Mouse (Mus musculus): ENCODE measurements around the gene Otop3.
A peak's percentile ranks its signal among the peaks of the same experiment; 100 is the strongest.

Gene Otop3

DNA sequence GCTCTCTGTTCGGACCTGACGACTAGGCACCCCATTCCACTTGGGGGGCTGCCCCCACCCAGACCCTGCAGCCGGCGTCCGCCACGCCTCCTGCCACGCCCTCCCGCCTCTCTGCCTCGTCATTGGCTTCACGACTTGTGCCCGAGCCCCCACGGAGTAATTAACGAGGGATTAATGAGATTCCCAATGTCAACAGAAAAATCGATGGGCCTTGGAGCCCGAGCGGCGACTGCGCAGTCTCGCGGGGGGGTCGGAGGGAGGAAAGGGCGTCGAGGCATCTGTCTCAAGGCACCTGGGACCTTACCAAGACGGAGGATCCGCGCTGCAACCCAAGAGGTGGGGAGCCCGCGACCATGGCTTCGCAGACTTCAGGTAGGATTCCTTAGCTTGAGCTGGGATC lies at the start of gene Otop3:
TSS of gene Otop3 (plus strand) at position 201 of the 400 bp plus-strand sequence.
- no peak for DNase-seq

DNA sequence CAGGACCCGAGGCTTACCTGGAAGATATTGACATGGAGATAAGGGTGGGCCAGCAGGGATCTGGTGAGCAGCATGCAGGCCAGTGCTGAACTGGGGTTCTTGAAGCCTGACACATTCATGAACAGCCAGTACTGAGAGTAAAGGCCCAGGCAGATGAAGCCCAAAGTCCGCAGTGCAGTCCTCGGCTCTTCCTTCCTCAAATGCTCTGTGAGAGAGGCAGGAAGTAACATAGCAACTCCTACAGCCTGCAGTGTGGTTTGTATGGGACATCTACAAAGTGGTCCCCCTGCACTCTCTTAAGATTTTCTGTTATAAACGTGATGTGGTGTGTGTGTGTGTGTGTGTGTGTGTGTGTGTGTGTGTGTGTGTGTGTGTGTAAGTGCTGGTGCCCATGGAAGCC lies 49.2 kb upstream of the Otop3 start:
- no peak for DNase-seq

DNA sequence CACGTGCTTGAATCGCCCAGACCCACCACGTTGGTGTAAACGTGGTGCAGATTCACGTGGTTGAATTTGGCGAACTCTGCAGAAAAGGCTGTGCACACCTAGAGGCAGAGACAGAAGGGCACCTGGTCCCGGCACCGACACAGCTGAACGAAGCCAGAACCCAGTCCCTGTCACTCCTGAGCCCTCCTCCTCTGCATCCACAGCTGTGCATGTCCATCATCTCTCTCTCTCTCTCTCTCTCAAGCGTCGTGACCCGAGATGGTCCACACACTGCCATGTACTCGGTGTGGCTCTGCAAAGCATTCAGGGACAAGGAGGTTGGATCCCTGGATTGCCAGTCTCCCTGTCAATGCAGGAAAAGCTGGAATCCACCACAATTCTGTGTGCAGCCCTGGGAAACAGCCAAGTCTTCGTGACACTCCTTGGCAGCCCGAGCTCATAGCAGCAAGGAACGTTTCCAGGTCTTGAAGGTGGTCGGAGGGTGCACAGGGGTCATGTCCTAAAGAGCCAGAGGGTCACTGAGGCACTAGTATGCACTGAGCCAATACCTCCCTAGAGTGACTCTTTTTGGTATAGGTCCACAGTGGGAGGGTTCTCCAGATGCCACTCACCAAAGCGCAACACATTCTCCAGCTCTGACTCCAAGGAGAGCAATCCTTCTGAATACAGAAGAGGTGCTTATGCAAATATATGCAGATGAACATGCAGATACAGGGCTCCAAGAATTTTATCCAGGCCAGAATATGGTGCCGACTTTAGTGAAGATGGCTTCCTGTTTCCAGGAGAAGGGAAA lies 48.1 kb upstream of the Otop3 start:
- no peak for DNase-seq

DNA sequence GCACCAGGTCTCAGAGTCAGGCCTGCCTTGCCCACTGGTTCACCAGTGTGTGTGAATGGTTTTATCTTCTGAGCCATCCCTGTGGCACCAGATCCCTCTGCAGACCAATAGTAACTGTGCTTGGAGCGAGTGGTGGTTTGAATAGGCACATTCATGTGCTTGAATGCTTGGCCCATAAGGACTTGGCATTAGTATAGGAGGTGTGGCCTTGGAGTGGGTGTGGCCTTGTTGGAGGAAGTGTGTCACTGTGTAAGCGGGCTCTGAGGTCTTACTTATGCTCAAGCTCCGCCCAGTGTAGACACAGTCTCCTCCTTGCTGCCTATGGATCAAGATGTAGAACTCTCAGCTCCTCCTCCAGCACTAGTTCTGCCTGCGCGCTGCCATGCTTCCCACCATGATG lies 47.1 kb upstream of the Otop3 start:
- DNase-seq: no peak

DNA sequence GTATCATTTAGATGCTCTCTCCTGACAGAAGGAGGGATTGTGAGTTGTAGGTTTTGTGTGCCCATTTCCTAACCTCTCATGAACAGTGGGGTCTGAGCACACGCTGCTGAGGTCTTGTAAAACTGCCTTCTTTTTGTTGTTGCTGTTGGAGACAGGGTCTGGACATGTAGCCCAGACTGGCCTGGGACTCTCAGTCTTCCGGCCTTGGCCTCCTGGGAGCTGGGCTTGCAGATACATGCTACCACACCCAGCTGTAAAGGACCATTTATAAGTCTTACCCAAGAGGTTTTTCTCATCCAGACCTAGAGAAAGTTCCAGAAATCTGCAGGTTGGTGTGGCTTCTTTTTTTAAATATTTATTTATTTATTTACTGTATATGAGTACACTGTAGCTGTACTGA lies 46.2 kb upstream of the Otop3 start:
- no peak for DNase-seq

DNA sequence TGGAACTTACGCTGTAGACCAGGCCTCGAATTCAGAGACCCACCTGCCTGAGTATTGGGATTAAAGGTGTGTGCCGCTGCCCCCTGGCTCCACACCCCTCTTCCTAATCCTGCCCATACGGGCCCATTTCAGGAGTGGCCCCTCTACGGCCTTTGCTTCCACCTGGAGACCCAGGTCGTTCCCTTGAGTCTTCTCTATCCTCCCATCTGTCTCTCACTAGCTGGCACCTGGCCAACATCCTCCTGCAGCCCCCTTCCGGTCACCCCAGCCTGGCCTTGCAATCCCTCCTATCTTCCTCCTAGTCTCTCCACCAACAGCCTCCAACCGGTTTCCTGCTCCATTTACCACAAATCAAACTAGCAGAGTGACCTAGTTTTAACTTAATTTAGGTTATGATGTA lies 44.6 kb upstream of the Otop3 start:
- no peak for DNase-seq

DNA sequence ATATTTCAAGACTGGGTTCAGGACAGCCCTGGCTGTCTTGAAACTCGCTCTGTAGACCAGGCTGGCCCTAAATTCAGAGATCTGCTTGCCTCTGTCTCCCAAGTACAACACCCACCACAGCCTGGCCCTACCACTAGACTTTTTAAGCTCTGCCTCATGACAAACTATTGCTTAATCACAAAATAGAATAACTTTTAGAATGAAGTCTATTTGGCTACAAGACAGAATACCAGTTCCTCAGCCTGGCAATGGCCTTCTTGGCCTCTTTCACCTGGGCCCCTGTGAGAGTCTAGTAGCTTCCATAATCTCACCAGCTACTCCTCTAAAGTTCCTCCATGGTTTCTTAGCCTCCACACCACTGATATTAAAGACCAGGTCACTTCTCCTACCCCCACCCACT lies 44.2 kb upstream of the Otop3 start:
- no peak for DNase-seq

DNA sequence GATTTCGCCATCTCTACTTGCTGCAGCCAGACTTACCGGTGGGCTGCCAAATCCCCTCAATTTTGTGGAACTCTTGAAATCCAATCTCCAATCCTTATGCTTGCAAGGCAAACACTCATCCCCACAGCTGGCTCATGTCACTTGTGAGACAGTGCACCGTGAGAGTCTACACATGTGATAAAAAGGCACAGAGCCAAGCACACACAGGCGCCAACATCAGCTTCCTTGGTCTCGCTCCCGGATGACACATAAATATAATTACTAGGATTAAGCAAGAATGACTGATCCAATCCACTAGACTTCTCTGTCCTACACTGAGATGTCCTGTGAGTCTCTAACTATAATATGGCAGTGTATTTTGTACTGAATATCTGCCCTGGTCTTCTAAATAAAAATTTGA lies 43.6 kb upstream of the Otop3 start:
- peak; percentile 51 to 63 for DNase-seq

DNA sequence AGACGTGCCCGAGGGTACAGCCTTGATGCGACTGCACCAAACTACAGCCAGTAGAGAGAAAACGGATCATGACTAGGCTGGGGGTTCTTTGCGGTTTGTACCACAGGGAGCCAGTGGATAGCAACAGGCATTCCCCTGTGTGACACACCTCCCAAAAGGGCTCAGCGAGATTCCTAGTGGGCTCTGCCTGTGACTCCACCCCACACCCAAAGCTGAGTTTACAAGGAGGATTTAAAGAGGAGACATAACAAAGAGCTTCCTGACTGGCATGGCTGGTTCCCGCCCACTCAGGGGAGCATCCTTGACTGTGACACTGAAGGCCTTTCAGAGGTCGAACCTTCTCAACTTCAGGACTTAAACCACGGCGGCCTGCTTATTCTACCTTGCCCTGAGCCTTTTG lies 43.0 kb upstream of the Otop3 start:
- DNase-seq: no peak

DNA sequence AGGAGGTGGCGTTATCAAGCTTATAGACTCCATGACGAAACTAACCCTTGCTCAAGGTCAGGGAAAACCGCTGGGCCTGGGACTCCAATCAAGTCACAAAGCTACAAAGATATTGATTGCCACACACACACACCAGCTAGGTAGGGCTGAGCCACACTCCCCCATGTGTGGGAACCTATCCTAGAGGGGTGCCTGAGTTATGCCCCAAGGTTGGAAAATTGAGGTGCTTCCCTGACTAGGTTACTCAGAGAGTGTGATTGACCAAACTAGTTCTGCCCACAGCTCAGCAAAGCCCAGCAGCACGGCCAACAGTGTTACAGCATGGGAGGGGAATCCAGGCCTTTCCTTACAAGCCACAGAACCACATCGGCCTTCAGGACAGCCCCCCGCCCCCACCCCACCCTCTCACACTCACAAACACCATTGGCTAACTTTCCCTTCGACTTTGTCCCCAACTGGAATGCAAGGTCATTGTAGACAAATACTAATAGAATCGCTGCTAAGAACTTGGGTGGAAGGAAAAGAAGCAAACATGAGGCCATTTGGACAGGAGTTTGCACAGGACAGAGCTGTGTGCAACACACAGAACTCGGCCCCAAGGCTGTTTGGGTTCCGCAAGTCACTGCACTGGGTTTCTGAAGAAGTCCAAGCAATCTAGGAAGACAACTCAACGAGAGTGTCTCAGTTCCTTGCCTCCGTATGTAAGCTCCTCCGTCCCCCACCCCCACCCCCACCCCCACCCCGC lies 41.7 kb upstream of the Otop3 start:
- DNase-seq: peak in 1 of 2 experiments; percentile 51

DNA sequence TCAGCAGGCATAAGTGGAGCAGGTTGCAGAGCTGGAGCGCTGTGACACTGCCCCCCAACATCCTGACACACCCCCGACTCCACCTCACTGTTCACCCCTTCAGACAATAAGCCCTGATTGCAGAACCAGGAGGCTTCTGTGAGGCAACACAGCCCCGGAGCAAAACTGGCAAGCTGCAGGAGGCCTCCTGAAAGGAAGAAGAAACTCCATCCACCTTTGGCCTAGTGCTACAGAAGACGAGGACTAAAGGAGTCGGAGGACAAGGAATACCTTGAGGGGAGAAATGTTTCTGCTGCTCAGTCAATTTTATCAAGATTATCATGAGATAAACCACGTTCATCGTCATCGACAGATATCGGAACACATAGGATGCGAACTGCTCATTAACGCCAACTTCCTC lies 38.6 kb upstream of the Otop3 start:
- no peak for DNase-seq

DNA sequence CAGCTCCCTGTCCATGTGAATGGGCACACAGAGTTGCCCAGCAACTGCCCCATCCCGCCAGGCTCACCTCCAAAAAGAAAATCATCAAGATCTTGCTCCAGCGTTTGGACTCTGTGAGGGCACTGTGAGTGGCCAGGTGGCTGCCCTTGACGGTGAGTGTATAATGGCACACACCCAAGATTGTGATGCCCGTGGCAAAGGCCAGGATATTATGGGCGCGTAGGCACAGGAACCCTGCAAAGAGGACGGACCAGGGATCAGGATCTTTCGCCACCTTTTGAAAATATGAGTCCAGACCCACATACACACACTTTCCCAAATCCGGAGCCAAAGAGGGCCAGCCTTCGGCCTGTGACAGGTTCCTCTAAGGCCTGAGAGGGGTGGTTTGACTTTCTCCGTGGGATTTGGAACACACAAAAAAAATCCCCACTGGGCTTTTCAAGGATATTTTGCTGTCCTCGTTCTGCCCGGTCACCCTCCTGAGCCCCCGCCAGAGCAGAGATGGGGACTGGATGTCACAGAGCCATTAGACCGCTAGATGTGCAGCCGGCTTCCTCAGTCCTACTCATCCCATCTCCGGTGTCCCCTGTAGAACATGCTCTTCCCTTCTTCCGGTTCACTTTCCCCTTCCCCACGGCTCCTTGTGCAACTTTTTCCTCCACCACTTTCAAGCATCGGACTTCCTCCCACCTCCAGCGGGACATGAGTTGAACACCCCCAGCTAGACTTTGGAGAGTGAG lies 37.9 kb upstream of the Otop3 start:
- peak; percentile 49 to 56 for DNase-seq

DNA sequence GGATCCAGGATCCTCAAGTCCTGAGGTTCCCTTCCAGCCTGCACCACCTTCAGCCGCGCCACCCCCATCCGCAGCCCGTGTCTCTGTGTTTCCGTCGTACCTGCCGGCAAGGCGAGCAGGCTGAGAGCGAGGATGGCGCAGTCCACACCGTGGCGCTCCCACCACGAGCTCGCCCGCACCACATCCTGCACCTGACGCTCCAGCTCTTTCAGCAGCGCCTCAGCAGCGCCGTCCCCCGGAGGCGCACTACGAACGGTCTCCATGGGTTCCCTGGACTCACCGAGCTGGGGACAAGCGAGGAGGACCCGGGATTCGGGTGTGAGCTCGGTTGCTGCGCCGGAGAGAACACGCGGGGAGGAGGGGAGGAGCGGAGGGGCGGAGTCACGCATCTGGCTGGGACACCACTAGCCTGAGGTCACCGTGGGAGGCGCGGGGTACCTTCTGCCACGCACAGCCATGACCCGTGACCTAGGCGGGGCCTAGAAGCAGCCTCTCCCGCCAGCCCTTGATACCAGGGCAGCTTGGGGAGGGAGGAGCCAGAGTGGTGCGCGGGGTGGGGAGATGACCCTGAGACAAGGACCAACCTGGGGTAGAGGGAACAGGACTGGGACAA lies 37.2 kb upstream of the Otop3 start, which contains the start of gene Fads6:
TSS of gene Fads6 (minus strand) at position 450 of the 613 bp plus-strand sequence.
- peak; percentile 58 to 77 for DNase-seq

DNA sequence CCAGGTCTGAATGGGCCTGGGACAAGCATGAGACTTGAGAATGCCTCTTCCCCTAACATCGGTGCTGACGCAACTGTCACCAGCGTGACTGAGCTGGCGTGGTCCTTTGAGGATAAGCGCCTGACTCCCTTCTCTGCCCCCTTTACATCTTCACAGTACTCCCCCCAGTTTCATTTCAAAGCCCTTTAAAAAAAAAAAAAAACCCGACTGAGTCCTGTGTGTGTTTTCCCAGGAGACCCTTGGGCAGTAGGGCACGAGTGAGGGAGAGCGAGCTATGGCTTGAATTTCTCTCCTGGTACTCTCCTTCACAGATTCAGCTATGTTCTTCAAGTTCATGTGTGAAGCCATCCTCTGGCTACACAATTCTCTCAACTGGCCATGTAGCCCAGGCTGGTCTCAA lies 36.4 kb upstream of the Otop3 start:
- no peak for DNase-seq

DNA sequence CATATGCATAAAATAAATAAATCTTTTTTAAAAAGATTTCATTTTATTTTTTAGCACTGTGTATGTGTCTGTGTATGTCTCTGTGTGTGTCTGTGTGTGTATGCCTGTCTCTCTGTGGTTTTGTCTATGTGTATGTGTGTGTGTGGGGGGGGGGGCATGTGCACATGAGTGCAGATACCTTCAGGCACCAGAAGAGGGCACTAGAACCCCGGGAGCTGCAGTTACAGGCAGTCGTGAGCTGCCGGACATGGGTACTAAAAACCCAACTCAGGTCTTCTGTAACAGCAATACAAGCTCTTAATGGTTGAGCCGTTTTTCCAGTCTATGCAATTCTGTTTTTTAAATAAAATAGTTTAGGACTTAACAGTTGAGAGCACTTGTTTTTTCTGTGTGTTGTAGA lies 33.8 kb upstream of the Otop3 start:
- no peak for DNase-seq

DNA sequence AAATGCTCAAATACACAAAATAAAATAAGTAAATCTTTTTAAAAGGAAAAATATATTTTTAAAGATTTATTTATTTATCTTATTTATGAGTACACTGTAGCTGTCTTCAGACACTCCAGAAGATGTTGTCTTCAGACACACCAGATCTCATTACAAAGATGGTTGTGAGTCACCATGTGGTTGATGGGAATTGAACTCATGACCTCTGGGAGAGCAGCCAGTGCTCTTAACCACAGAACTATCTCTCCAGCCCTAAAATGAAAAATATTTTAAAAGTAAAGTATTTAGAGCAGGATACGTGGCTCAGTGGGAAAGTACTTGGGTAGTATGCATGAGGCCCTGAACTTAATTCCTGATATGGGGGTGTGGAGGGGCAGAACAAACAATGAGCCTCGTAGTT lies 33.2 kb upstream of the Otop3 start:
- DNase-seq: no peak

DNA sequence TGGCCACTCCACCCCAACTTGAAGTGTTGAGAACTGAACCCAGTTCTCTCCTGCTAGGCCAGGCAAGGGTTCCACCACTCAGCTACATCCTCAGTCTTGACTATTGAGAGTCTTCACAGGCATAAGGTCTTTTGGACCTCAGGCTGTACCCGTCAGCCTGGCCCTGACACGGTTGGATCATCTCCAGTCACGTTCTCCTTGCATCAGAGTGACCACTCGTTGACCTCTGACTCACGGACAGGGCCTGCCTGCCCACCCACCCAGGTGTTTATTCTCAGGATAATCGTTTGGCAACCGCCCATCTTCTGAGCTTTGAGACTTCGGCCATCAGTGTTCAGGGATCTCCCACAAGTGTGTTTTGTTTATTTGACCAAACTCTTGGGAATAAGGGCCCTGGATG lies 31.4 kb upstream of the Otop3 start:
- no peak for DNase-seq

DNA sequence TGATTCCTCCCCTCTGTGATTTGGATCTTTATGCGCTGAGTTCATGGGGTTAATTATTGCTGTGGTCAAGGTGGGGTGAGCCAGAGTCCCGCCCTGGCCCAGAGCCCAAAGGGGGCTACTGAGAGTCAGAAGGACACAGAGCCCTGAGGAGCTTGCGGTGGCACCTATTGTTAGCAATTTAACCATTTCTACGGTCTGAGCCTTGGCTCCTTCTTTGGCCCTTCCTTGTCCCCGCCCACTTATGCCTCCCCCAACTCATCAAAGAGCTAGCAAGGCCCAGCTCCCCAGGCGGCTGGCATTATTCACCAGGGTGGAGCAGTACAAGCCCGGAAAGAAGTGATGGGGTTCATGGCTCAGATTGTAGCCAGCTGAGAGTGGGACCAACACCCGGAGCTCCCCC lies 27.7 kb upstream of the Otop3 start, which contains the start of gene Otop2:
TSS of gene Otop2 (plus strand) at position 301 of the 400 bp plus-strand sequence.
- DNase-seq: no peak

DNA sequence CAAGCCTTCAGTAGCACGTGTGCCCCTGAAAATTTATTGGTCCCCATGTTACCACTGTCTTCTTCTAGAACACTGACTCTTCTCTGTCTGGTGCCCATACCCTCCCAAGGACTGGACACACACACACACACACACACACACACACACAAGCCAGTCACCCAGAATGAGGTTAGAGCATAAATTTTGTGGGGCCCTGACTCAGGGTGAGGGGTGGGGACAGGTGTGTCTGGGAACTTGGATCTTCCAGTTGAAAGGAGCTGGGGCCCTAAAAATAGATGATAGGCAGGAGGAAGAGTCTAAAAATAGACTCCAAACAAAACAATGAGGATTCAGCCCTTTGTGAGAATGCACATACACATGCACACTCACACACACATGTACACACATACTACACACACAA lies 25.8 kb upstream of the Otop3 start:
- DNase-seq: no peak

DNA sequence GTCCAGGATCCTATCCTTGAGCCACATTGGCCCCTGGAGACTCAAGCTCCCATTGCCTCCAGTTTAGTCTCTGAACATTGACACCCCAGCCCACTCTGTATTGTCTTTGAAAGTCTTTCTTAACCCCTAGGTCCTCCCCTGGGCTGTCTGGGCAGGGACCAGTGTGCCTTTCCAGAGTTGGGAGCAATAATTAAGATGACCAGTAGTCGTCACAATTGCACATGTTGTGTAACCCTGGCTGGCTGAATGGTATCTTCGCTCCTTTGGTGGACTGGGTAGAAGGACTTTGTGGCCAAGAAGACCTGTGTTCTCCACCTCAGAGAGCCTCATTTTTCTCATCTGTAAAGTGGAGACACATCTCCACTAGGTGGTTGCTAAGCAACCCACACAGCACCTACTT lies 20.3 kb upstream of the Otop3 start:
- no peak for DNase-seq

DNA sequence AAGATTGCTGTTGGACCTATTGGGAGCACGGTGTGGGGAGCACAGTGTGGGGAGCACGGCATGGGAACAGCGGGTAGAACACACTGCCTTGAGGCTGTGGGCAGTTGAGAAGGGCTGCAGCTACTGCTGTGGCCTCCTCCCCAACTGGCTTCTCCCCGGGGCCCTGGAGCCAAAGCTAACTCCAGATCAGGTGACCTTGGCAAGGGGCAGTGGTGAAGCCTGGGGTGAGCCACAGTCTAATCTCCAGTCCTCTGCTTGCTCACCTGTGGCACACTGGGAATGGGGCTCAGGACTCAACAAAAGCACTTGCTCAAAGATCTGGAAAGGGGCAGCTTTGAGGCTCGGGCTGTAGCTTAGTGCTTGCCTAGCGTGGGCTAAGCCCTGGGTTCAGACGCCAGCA lies 17.3 kb upstream of the Otop3 start:
- no peak for DNase-seq

DNA sequence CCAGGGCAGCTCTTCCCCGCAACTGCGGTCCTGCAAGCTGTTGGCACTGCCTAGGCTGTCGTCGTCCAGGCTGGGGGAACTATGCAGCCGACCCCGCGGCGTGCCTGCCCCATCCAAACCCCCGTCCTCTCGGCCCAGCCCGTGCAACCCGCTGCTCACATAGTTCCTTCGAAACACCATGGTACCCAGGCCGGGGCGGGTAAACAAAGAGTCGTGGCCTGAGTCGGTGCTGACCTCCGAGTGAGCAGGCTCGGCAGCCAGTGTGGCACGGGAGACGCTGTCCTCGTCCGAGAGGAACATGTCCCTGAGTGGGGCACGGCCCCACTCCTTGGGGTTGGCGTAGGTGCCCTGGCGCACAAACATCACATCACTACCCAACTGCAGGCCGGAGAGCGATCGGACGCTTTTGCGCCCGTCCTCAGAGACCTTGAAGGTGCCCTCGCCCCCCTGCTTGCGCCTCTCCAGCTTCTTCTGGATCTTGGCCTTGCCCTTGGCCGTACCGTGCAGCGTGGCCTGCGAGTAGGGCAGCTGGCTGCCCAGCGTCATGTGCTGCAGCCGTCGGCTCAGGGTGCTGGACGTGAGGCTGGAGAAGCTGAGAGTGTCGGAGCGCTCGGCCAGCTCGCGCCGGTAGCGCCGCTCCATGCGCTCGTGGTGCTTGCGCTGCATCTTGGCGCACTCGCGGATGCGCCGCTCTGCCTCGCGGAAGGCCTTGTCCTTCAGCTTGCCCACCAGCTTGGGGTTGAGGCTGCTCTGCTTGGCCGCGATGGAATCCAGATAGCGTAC lies 16.1 kb upstream of the Otop3 start:
- DNase-seq: no peak

Measured in kidney, adult 8-10 months (tissue).